ENCODE assay signal across 14 mouse cellular contexts in the genomic region with DNA sequence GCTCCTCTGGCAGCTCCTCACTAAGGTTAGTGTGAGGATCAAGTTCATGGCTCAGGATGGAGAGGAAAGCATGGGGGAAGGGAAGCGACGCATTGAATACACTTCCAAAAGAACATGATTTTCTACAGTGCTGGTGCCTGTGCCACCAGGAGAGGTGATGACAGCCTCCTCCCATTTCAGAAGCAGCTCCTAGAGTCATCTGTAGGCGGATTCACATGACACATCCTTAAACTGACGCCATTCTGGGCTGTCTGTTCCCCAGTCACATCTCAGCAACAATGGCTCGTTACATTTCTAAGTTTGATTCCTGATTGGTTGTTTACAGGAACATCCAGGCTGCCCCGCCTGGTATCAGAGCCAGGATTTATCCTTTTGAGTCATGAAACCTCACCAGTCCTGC. TPM values are rescaled to one million over a fixed set of nuclear protein-coding genes. Genes with fewer than 3 reads are reported as not detected.
DNase-seq lines count a peak whose midpoint lies in the region; TF ChIP-seq lines count a peak whose summit lies in the region.
"Had no signal": no experiment of that assay in that cellular context is flagged by ENCODE, and none has a peak within 500 bp of the region (broad histone marks: within the 10 kb centered on the region; RNA-seq: fewer than 3 reads in every experiment).

No protein-coding gene starts in this region.

- H3ac ChIP-seq in myocyte (ENCODE audit: control insufficient read depth, insufficient read length): no peak overlapping the region

- H3K27ac ChIP-seq in cortical plate, adult 2 months (ENCODE audit: insufficient read depth, low read length): peak overlapping the region; percentile 21; the same call in 1 of the 2 replicates
- H3K27ac ChIP-seq: hindbrain, embryonic 12.5 days; kidney, postnatal 0 days; liver, embryonic 13.5 days had no signal

- no peaks in the 10 kb centered on the region for H3K79me2 ChIP-seq in myocyte (ENCODE audit: control insufficient read depth, insufficient read depth)

- peak; percentile 17 to 22 for DNase-seq in layer of hippocampus, adult 8-10 months (ENCODE audit: low spot score in 2 of 2)
- no peak for DNase-seq in layer of hippocampus, postnatal 25 days (ENCODE audit: extremely low spot score in 1 of 2, low spot score in 1 of 2)
- peak; percentile 22 to 26 for DNase-seq in frontal cortex, postnatal 14 days (ENCODE audit: low spot score in 2 of 2)
- no peak for DNase-seq in ovary, postnatal 14 days (ENCODE audit: low spot score)
- no peak for DNase-seq in kidney, adult 9 months
- DNase-seq: adrenal gland, adult 2 months; cerebellum, adult 11-12 months; liver, embryonic 13.5 days; thymus, adult 18-20 months had no signal

- H3K27me3 ChIP-seq in myocyte (ENCODE audit: control insufficient read depth, insufficient read depth, insufficient read length): no peaks in the 10 kb centered on the region

- H3K36me3 ChIP-seq in myocyte (ENCODE audit: control insufficient read depth, insufficient read depth): no peaks in the 10 kb centered on the region
- H3K36me3 ChIP-seq: G1E; hindbrain, embryonic 12.5 days; liver, embryonic 13.5 days had no signal

- peak overlapping the region; percentile 14 for H3K4me2 ChIP-seq in myocyte (ENCODE audit: low read depth)
- H3K4me2 ChIP-seq: hindbrain, embryonic 12.5 days; liver, embryonic 13.5 days had no signal

- TF ChIP-seq CTCF in cortical plate, adult 2 months (IDR thresholded peaks at IDR 0.05; ENCODE audit: extremely low read depth, insufficient read depth, low read length): no peak

- TF ChIP-seq POLR2A in cortical plate, adult 2 months (IDR thresholded peaks at IDR 0.05; ENCODE audit: extremely low read depth, insufficient read depth, low read length): 0 out of 2 replicates have a peak, but pooled peaks have one; percentile 15
- no peak for TF ChIP-seq POLR2A in myocyte (IDR thresholded peaks at IDR 0.05; ENCODE audit: insufficient read length, low read depth)

- no peak overlapping the region for H3K4me3 ChIP-seq in cortical plate, adult 2 months (ENCODE audit: insufficient read depth, low read length)
- no peak overlapping the region for H3K4me3 ChIP-seq in myocyte
- H3K4me3 ChIP-seq: hindbrain, embryonic 12.5 days; liver, embryonic 13.5 days had no signal

- H3K4me1 ChIP-seq in cortical plate, adult 2 months (ENCODE audit: control insufficient read depth, insufficient read depth, low read length): peaks cover 2% of the 10 kb centered on the region
- H3K4me1 ChIP-seq: hindbrain, embryonic 12.5 days; liver, embryonic 13.5 days had no signal

TF ChIP-seq in myocyte, 11 proteins besides CTCF, POLR2A, EP300 and RAD21:
- no peak for TF ChIP-seq CEBPB (IDR thresholded peaks at IDR 0.05; ENCODE audit: insufficient read depth, poor library complexity, severe bottlenecking)
- TF ChIP-seq MYOD1 (IDR thresholded peaks at IDR 0.05; ENCODE audit: control insufficient read depth in 1 of 3, insufficient read length in 2 of 3, low read depth in 2 of 3): no peak
- TF ChIP-seq MAX (IDR thresholded peaks at IDR 0.05; ENCODE audit: low read depth): no peak
- TF ChIP-seq POLR2AphosphoS2 (IDR thresholded peaks at IDR 0.05; ENCODE audit: insufficient read length, low read depth): no peak
- TF ChIP-seq TCF12 (IDR thresholded peaks at IDR 0.05; ENCODE audit: insufficient read depth, poor library complexity, severe bottlenecking): no peak
- TF ChIP-seq TCF3 (IDR thresholded peaks at IDR 0.05; ENCODE audit: insufficient read length, low read depth): no peak
- TF ChIP-seq SRF (IDR thresholded peaks at IDR 0.05; ENCODE audit: control insufficient read depth, insufficient read length, low read depth): no peak
- no peak for TF ChIP-seq USF1 (IDR thresholded peaks at IDR 0.05; ENCODE audit: low read depth)
- TF ChIP-seq E2F4 (IDR thresholded peaks at IDR 0.05; ENCODE audit: insufficient read depth): no peak
- no peak for TF ChIP-seq REST (IDR thresholded peaks at IDR 0.05; ENCODE audit: insufficient read depth, insufficient read length)
- no peak for TF ChIP-seq MYOG (IDR thresholded peaks at IDR 0.05; ENCODE audit: control insufficient read depth in 1 of 3, insufficient read depth in 1 of 3, insufficient read length in 2 of 3, low read depth in 2 of 3)

RNA-seq across cellular contexts. Expression of gene Tyro3, which starts 44.5 kb away (rescaled TPM):
- total RNA-seq in layer of hippocampus, adult 8-10 months (2022): 10 to 100 TPM; 86.0 to 95.4 (median 91.3) TPM
- total RNA-seq in layer of hippocampus, postnatal 25 days (2021): 10 to 100 TPM; 87.0 to 88.2 TPM
- polyA plus RNA-seq in cortical plate, adult 2 months (2012; rRNA removed): 164 and 169 TPM in 2 replicates
- 6.0 TPM for polyA plus RNA-seq in myocyte (2012; fragmentation: generic; extraction: Trizol)

RNA-seq across cellular contexts. Expression of gene Rpap1, which starts 54.7 kb away (rescaled TPM):
- 10 to 100 TPM; 18.6 to 21.5 (median 19.2) TPM for total RNA-seq in layer of hippocampus, adult 8-10 months (2022)
- 10 to 100 TPM; 18.4 to 19.7 TPM for total RNA-seq in layer of hippocampus, postnatal 25 days (2021)
- 14.6 and 15.4 TPM in 2 replicates for polyA plus RNA-seq in cortical plate, adult 2 months (2012; rRNA removed)
- polyA plus RNA-seq in myocyte (2012; fragmentation: generic; extraction: Trizol): 13.7 TPM

RNA-seq across cellular contexts. Expression of gene Mga, which starts 55.0 kb away (rescaled TPM):
- 10 to 100 TPM; 70.3 to 84.8 (median 75.3) TPM for total RNA-seq in layer of hippocampus, adult 8-10 months (2022)
- total RNA-seq in layer of hippocampus, postnatal 25 days (2021): 10 to 100 TPM; 57.4 to 70.3 TPM
- 15.3 and 15.8 TPM in 2 replicates for polyA plus RNA-seq in cortical plate, adult 2 months (2012; rRNA removed)
- 3.4 TPM for polyA plus RNA-seq in myocyte (2012; fragmentation: generic; extraction: Trizol)

Comparison
In these comparisons a context has a peak if more than half of its experiments do, and no peak if none do; other contexts are left out.
1. DNase-seq: peak in layer of hippocampus, adult 8-10 months (2 of 2) and frontal cortex, postnatal 14 days (2 of 2); none in layer of hippocampus, postnatal 25 days (0 of 2), ovary, postnatal 14 days (single experiment) and kidney, adult 9 months (single experiment).